In the genomic region with DNA sequence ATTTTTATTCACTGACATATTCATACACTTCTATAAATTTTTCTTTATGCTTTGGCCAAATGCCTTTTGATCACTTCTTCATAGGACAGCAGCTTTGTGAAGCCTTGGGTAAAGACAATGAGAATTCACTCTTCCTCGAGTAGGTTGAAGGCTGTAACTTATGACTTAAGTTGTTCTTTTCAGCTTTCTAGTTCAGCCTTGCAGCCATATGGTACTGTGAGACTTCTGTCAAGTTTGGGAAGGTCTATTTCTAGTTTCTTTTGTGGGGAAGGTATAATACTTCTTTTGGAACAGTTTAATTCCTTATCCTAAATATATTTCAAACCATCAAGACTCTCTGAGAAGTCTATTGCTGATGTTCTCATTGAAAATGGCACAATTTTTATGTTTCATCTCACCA, we compare ENCODE assay signal across 23 mouse cellular contexts.
DNase-seq lines count a peak whose midpoint lies in the region; ATAC-seq and TF ChIP-seq lines count a peak whose summit lies in the region.
"Had no signal": no experiment of that assay in that cellular context is flagged by ENCODE, and none has a peak within 500 bp of the region (broad histone marks: within the 10 kb centered on the region; RNA-seq: fewer than 3 reads in every experiment).

No protein-coding gene starts in this region.

- no peaks in the 10 kb centered on the region for H3K27me3 ChIP-seq in midbrain, embryonic 10.5 days (ENCODE audit: low read depth, poor library complexity, severe bottlenecking)
- H3K27me3 ChIP-seq: CH12.LX, Patski had no signal

- H3K36me3 ChIP-seq in midbrain, embryonic 10.5 days: no peaks in the 10 kb centered on the region
- H3K36me3 ChIP-seq: G1E had no signal

- no peaks in the 10 kb centered on the region for H3K9me3 ChIP-seq in midbrain, embryonic 10.5 days (replicated peaks)
- H3K9me3 ChIP-seq: G1E had no signal

- H3K4me3 ChIP-seq in left cerebral cortex, adult 2 months: no peak overlapping the region
- H3K4me3 ChIP-seq in midbrain, embryonic 10.5 days: no peak overlapping the region

- 75% methylated on average over 1 of the region's 1 CpGs for WGBS in midbrain, embryonic 10.5 days

- intact Hi-C loops in left cerebral cortex, adult 2 months (cut with DNase I): loop anchor here (1.0 to 5.0 kb wide), 4 partner anchors 79 to 264 kb away; no protein-coding TSS in a partner anchor

- no peak for TF ChIP-seq CTCF in left cerebral cortex, adult 2 months (IDR thresholded peaks at IDR 0.05)

- no peaks in the 10 kb centered on the region for H3K4me1 ChIP-seq in midbrain, embryonic 10.5 days

- peak overlapping the region; percentile 45; the same call in 1 of the 2 replicates for H3K27ac ChIP-seq in left cerebral cortex, adult 2 months
- no peak overlapping the region for H3K27ac ChIP-seq in midbrain, embryonic 10.5 days (replicated peaks)

- peak; percentile 96 for ATAC-seq in frontal cortex, adult (ENCODE audit: low TSS enrichment)
- ATAC-seq: activated CD4-positive, CD25-positive, alpha-beta regulatory T cell, adult 4 months; CD4-positive, CD25-positive, alpha-beta regulatory T cell, adult 4 months; Patski had no signal

- no peak for DNase-seq in frontal cortex, postnatal 14 days (ENCODE audit: low spot score in 2 of 2)
- no peak for DNase-seq in left cerebral cortex, adult 2 months (ENCODE audit: extremely low spot score in 1 of 2, low spot score in 2 of 2)
- DNase-seq in left cerebral cortex, adult 18-20 months (ENCODE audit: low spot score in 2 of 2): no peak
- peak; percentile 68 for DNase-seq in brain, adult 2 months (ENCODE audit: low read depth, low spot score)
- DNase-seq in telencephalon, adult 2 months (ENCODE audit: low read depth, low spot score): peak; percentile 72
- DNase-seq in midbrain, embryonic 10.5 days (ENCODE audit: low spot score): no peak
- no peak for DNase-seq in cerebellum, adult 18-20 months
- DNase-seq: adrenal gland, adult 2 months; adrenal gland, adult 8-10 months; adrenal gland, postnatal 10 days; adrenal gland, postnatal 14 days; adrenal gland, postnatal 25 days; adrenal gland, postnatal 36 days; B cell, adult 2 months; cerebellum, adult 11 months; cerebellum, adult 11-12 months; cerebellum, adult 2 months had no signal

Comparison
In these comparisons a context has a peak if more than half of its experiments do, and no peak if none do; other contexts are left out.
1. DNase-seq: peak in brain, adult 2 months (single experiment) and telencephalon, adult 2 months (single experiment); none in frontal cortex, postnatal 14 days (0 of 2), left cerebral cortex, adult 2 months (0 of 2), left cerebral cortex, adult 18-20 months (0 of 2), midbrain, embryonic 10.5 days (single experiment) and cerebellum, adult 18-20 months (0 of 2).